Mouse (Mus musculus): ENCODE results near the gene Anapc11. TPM values are rescaled to one million over a fixed set of nuclear protein-coding genes. Genes with fewer than 3 reads are reported as not detected.
A peak's percentile ranks its signal among the peaks of the same experiment; 100 is the strongest.

Anapc11 gene
- polyA plus RNA-seq (2014; fragmentation: Nextera tagmentation; extraction: Ambion mirVana): 195 TPM in 2 replicates

GRCm38 (mm10) chr11:120598283-120598989 lies at the start of gene Anapc11, which contains the start of gene Alyref:
Gene Anapc11 (plus strand): TSS chr11:120598421.
Gene Alyref (minus strand): TSS chr11:120598365.
- peak; percentile 98 for ATAC-seq (ENCODE audit: low FRiP score)
- H3K4me3 ChIP-seq (ENCODE audit: low read depth, low read length): peak within 1 kb of the TSS; percentile 100
- H3K4me2 ChIP-seq (replicated peaks; ENCODE audit: low read depth, low read length): peak within 1 kb of the TSS; percentile 92
- peaks cover 12% of the 10 kb centered on the region for H3K36me3 ChIP-seq (ENCODE audit: control insufficient read depth, insufficient read depth, low read length)
- DNase-seq (ENCODE audit: low spot score): peak; percentile 98
- peak within 1 kb of the TSS; percentile 88 for H3K27ac ChIP-seq (ENCODE audit: low read depth, low read length)
- under 1% methylated on average over 77 of the region's 88 CpGs for WGBS
- no peaks in the 10 kb centered on the region for H3K27me3 ChIP-seq (ENCODE audit: control insufficient read depth, insufficient read depth, low read length)
- peak within 1 kb of the TSS; percentile 99 for H3K9ac ChIP-seq (ENCODE audit: low read depth, low read length)
- H3K4me1 ChIP-seq (replicated peaks; ENCODE audit: control insufficient read depth, insufficient read depth, low read length): peaks cover 7% of the 10 kb centered on the region; the same call in 1 of the 2 replicates
- H3K9me3 ChIP-seq (ENCODE audit: control insufficient read depth, low read length): no peaks in the 10 kb centered on the region

- peak overlapping the region; percentile 77 for H3K27ac ChIP-seq (ENCODE audit: low read depth, low read length)
- ATAC-seq (ENCODE audit: low FRiP score): no peak
- H3K36me3 ChIP-seq (ENCODE audit: control insufficient read depth, insufficient read depth, low read length): 0 out of 2 replicates have a peak, but pooled peaks cover 3% of the 10 kb centered on the region
- H3K9ac ChIP-seq (ENCODE audit: low read depth, low read length): peak overlapping the region; percentile 96
- H3K4me2 ChIP-seq (replicated peaks; ENCODE audit: low read depth, low read length): peak overlapping the region; percentile 59
- peaks cover 10% of the 10 kb centered on the region for H3K4me1 ChIP-seq (replicated peaks; ENCODE audit: control insufficient read depth, insufficient read depth, low read length)
- DNase-seq (ENCODE audit: low spot score): no peak
- H3K9me3 ChIP-seq (ENCODE audit: control insufficient read depth, low read length): no peaks in the 10 kb centered on the region
- peak overlapping the region; percentile 99 for H3K4me3 ChIP-seq (ENCODE audit: low read depth, low read length)
- no peaks in the 10 kb centered on the region for H3K27me3 ChIP-seq (ENCODE audit: control insufficient read depth, insufficient read depth, low read length)
- 30% methylated on average over 7 of the region's 7 CpGs for WGBS
Measured at GRCm38 (mm10) chr11:120548786-120549167, 49.4 kb upstream of the Anapc11 start.

GRCm38 (mm10) chr11:120549168-120549945 lies 48.9 kb upstream of the Anapc11 start, which contains the start of gene Mcrip1:
Gene Mcrip1 (minus strand): TSS chr11:120549727.
- H3K9me3 ChIP-seq (ENCODE audit: control insufficient read depth, low read length): no peaks in the 10 kb centered on the region
- H3K4me2 ChIP-seq (replicated peaks; ENCODE audit: low read depth, low read length): peak within 1 kb of the TSS; percentile 59
- H3K27ac ChIP-seq (ENCODE audit: low read depth, low read length): peak within 1 kb of the TSS; percentile 77
- H3K27me3 ChIP-seq (ENCODE audit: control insufficient read depth, insufficient read depth, low read length): no peaks in the 10 kb centered on the region
- peaks cover 10% of the 10 kb centered on the region for H3K4me1 ChIP-seq (replicated peaks; ENCODE audit: control insufficient read depth, insufficient read depth, low read length)
- 0 out of 2 replicates have a peak, but pooled peaks cover 1% of the 10 kb centered on the region for H3K36me3 ChIP-seq (ENCODE audit: control insufficient read depth, insufficient read depth, low read length)
- WGBS: under 1% methylated on average over 53 of the region's 87 CpGs
- ATAC-seq (ENCODE audit: low FRiP score) (peak; percentile 85), DNase-seq (ENCODE audit: low spot score) (peak; percentile 95)
- peak within 1 kb of the TSS; percentile 96 for H3K9ac ChIP-seq (ENCODE audit: low read depth, low read length)
- H3K4me3 ChIP-seq (ENCODE audit: low read depth, low read length): peak within 1 kb of the TSS; percentile 99

- Histone ChIP-seq H3K4me2 (replicated peaks; ENCODE audit: low read depth, low read length) (peak overlapping the region; percentile 59), H3K9ac (ENCODE audit: low read depth, low read length) (peak overlapping the region; percentile 96), H3K9me3 (ENCODE audit: control insufficient read depth, low read length) (no peaks in the 10 kb centered on the region), H3K27me3 (ENCODE audit: control insufficient read depth, insufficient read depth, low read length) (no peaks in the 10 kb centered on the region), H3K27ac (ENCODE audit: low read depth, low read length) (peak overlapping the region; percentile 59), H3K4me3 (ENCODE audit: low read depth, low read length) (peak overlapping the region; percentile 99), H3K4me1 (replicated peaks; ENCODE audit: control insufficient read depth, insufficient read depth, low read length) (peaks cover 10% of the 10 kb centered on the region), H3K36me3 (ENCODE audit: control insufficient read depth, insufficient read depth, low read length) (no peaks in the 10 kb centered on the region)
- DNase-seq (ENCODE audit: low spot score) (no peak), ATAC-seq (ENCODE audit: low FRiP score) (peak; percentile 21; the same call in 1 of the 2 replicates)
- 72% methylated on average over 11 of the region's 11 CpGs for WGBS
Measured at GRCm38 (mm10) chr11:120549986-120550809, 48.0 kb upstream of the Anapc11 start.

DNA sequence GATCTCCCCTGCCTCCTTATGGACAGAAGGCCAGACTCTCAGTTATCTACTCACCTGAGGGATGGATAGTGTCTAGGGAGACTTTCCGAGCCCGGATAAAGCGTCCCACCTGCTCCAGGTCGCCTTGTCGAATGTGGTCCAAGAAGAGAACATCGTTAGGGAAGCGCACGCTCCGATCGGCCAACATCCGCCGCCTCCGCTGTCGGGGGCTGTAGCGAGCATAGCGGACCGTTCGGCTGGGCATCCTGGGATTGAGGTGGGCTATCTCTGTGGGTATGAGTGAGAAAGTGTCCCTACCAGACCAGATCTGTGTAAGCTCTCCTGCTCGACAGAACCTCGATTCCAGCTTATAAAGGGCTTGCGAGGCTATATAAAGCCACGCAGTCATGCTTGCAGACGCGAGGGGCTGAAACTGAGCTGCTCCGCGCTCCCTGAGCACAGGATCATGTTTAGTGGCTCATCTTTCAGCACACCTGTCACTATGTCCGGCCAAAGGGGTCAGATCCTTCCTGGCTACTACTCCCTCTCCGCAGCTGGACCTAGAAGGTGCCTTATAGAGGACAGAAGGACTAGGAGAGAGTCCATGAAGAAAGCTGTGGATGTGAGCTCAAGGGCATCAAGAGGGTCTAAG lies 47.3 kb upstream of the Anapc11 start, which contains the start of gene Ppp1r27:
Gene Ppp1r27, minus strand, starts transcription at position 323 of the 631 bp plus-strand sequence.
- ATAC-seq (ENCODE audit: low FRiP score) (no peak), DNase-seq (ENCODE audit: low spot score) (no peak)
- WGBS: 92% methylated on average over 28 of the region's 28 CpGs
- H3K36me3 ChIP-seq (ENCODE audit: control insufficient read depth, insufficient read depth, low read length): no peaks in the 10 kb centered on the region
- peaks cover 10% of the 10 kb centered on the region for H3K4me1 ChIP-seq (replicated peaks; ENCODE audit: control insufficient read depth, insufficient read depth, low read length)
- H3K4me3 ChIP-seq (ENCODE audit: low read depth, low read length): peak within 1 kb of the TSS; percentile 99
- no peaks in the 10 kb centered on the region for H3K9me3 ChIP-seq (ENCODE audit: control insufficient read depth, low read length)
- H3K9ac ChIP-seq (ENCODE audit: low read depth, low read length): peak within 1 kb of the TSS; percentile 96
- peak within 1 kb of the TSS; percentile 59 for H3K27ac ChIP-seq (ENCODE audit: low read depth, low read length)
- H3K27me3 ChIP-seq (ENCODE audit: control insufficient read depth, insufficient read depth, low read length): no peaks in the 10 kb centered on the region
- peak within 1 kb of the TSS; percentile 59 for H3K4me2 ChIP-seq (replicated peaks; ENCODE audit: low read depth, low read length)

GRCm38 (mm10) chr11:120552736-120553135 lies 45.5 kb upstream of the Anapc11 start:
- no peak overlapping the region for H3K4me3 ChIP-seq (ENCODE audit: low read depth, low read length)
- 75% methylated on average over 5 of the region's 5 CpGs for WGBS
- H3K27me3 ChIP-seq (ENCODE audit: control insufficient read depth, insufficient read depth, low read length): no peaks in the 10 kb centered on the region
- no peaks in the 10 kb centered on the region for H3K9me3 ChIP-seq (ENCODE audit: control insufficient read depth, low read length)
- DNase-seq (ENCODE audit: low spot score) (no peak), ATAC-seq (ENCODE audit: low FRiP score) (no peak)
- no peak overlapping the region for H3K27ac ChIP-seq (ENCODE audit: low read depth, low read length)
- peaks cover 10% of the 10 kb centered on the region for H3K4me1 ChIP-seq (replicated peaks; ENCODE audit: control insufficient read depth, insufficient read depth, low read length)
- H3K9ac ChIP-seq (ENCODE audit: low read depth, low read length): no peak overlapping the region
- no peaks in the 10 kb centered on the region for H3K36me3 ChIP-seq (ENCODE audit: control insufficient read depth, insufficient read depth, low read length)
- H3K4me2 ChIP-seq (replicated peaks; ENCODE audit: low read depth, low read length): no peak overlapping the region

DNA sequence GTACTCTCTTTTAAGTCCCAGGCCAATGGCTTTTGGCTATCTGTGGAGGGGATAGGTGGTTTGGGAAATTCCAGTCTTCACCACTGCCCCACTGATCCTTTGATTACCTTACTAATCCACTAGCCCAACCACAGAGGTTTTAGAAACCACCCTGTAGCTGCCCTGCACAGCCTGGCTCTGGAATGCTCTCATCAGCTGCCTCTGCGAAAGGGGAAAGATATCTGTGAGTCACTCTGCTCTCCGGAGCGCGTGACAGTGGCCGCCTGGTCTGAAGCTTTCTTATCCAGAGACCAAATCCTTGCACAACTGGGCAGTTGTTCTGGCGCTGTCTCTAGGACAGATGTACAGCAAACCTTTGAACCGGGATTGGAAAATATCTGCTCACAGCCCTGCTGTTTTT lies 43.4 kb upstream of the Anapc11 start:
- H3K4me3 ChIP-seq (ENCODE audit: low read depth, low read length): no peak overlapping the region
- DNase-seq (ENCODE audit: low spot score) (no peak), ATAC-seq (ENCODE audit: low FRiP score) (no peak)
- H3K27me3 ChIP-seq (ENCODE audit: control insufficient read depth, insufficient read depth, low read length): no peaks in the 10 kb centered on the region
- H3K27ac ChIP-seq (ENCODE audit: low read depth, low read length): no peak overlapping the region
- 90% methylated on average over 7 of the region's 7 CpGs for WGBS
- no peaks in the 10 kb centered on the region; the same call in 1 of the 2 replicates for H3K36me3 ChIP-seq (ENCODE audit: control insufficient read depth, insufficient read depth, low read length)
- no peaks in the 10 kb centered on the region for H3K9me3 ChIP-seq (ENCODE audit: control insufficient read depth, low read length)
- H3K4me1 ChIP-seq (replicated peaks; ENCODE audit: control insufficient read depth, insufficient read depth, low read length): peaks cover 3% of the 10 kb centered on the region
- H3K9ac ChIP-seq (ENCODE audit: low read depth, low read length): no peak overlapping the region
- no peak overlapping the region for H3K4me2 ChIP-seq (replicated peaks; ENCODE audit: low read depth, low read length)

DNA sequence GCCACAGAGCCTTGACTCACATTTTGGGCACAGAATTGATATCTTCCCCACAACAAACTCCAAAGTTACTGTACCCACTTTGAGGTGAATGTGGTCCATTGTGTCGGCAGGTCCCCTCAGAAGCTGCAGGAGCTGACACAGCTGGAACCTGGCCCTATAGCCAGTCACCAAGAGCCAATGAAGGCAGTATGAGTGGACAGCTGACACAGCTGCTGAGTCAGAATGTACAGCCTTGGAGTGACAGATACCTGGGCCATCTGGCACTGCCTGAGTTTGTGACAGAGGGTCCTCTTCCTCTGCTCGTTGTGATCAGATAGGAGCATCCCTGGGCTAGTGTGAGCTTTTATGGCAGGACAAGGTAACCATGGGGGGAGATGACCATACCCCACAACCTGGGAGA lies 43.0 kb upstream of the Anapc11 start:
- 85% methylated on average over 2 of the region's 2 CpGs for WGBS

More for the DNA sequence above, 43.0 kb upstream of the Anapc11 start:
- no peaks in the 10 kb centered on the region for H3K4me1 ChIP-seq (replicated peaks; ENCODE audit: control insufficient read depth, insufficient read depth, low read length)
- ATAC-seq (ENCODE audit: low FRiP score) (no peak), DNase-seq (ENCODE audit: low spot score) (no peak)
- H3K9ac ChIP-seq (ENCODE audit: low read depth, low read length): no peak overlapping the region
- H3K9me3 ChIP-seq (ENCODE audit: control insufficient read depth, low read length): no peaks in the 10 kb centered on the region
- no peak overlapping the region for H3K4me3 ChIP-seq (ENCODE audit: low read depth, low read length)
- no peaks in the 10 kb centered on the region for H3K27me3 ChIP-seq (ENCODE audit: control insufficient read depth, insufficient read depth, low read length)
- peaks cover 4% of the 10 kb centered on the region; the same call in 1 of the 2 replicates for H3K36me3 ChIP-seq (ENCODE audit: control insufficient read depth, insufficient read depth, low read length)
- no peak overlapping the region for H3K27ac ChIP-seq (ENCODE audit: low read depth, low read length)
- no peak overlapping the region for H3K4me2 ChIP-seq (replicated peaks; ENCODE audit: low read depth, low read length)
